Mouse (Mus musculus): Measurements from ENCODE around the gene Ttc16.

The Ttc16 gene

GRCm38 (mm10) chr2:32779131-32779530 lies 3.7 kb upstream of the Ttc16 start:
- peak; percentile 65 to 70 for DNase-seq

GRCm38 (mm10) chr2:32778081-32778480 lies 2.6 kb upstream of the Ttc16 start:
- DNase-seq, result no peak

GRCm38 (mm10) chr2:32776192-32776591 lies 759 bp upstream of the Ttc16 start:
- DNase-seq, result no peak

- no peak for DNase-seq
Observed at GRCm38 (mm10) chr2:32772626-32773279, 2.7 kb downstream of the Ttc16 start.

GRCm38 (mm10) chr2:32771886-32772285 lies 3.5 kb downstream of the Ttc16 start:
- no peak for DNase-seq

GRCm38 (mm10) chr2:32769327-32770085 lies 5.9 kb downstream of the Ttc16 start:
- DNase-seq, result no peak

GRCm38 (mm10) chr2:32768661-32769285 lies 6.7 kb downstream of the Ttc16 start:
- no peak for DNase-seq

GRCm38 (mm10) chr2:32767241-32767640 lies 8.2 kb downstream of the Ttc16 start:
- no peak for DNase-seq

GRCm38 (mm10) chr2:32763353-32763752 lies 12.1 kb downstream of the Ttc16 start:
- DNase-seq, result no peak

GRCm38 (mm10) chr2:32761859-32762258 lies 13.6 kb downstream of the Ttc16 start:
- DNase-seq, result no peak

GRCm38 (mm10) chr2:32761361-32761760 lies 14.1 kb downstream of the Ttc16 start:
- DNase-seq, result no peak

- DNase-seq, result no peak
Observed at GRCm38 (mm10) chr2:32759001-32759400, 16.4 kb downstream of the Ttc16 start.

- DNase-seq, result no peak
Observed at GRCm38 (mm10) chr2:32758503-32758902, 16.9 kb downstream of the Ttc16 start.

- DNase-seq, result peak; percentile 97 to 99
Observed at GRCm38 (mm10) chr2:32757056-32757845, 18.2 kb downstream of the Ttc16 start, which contains the start of gene Tor2a. Gene Tor2a (plus strand): TSS chr2:32757234.

- DNase-seq, result no peak
Observed at GRCm38 (mm10) chr2:32756674-32757055, 18.8 kb downstream of the Ttc16 start.

GRCm38 (mm10) chr2:32752181-32752580 lies 23.3 kb downstream of the Ttc16 start:
- DNase-seq, result no peak

GRCm38 (mm10) chr2:32751665-32752033 lies 23.8 kb downstream of the Ttc16 start:
- DNase-seq, result no peak

GRCm38 (mm10) chr2:32750887-32751664 lies 24.4 kb downstream of the Ttc16 start:
- DNase-seq, result no peak

GRCm38 (mm10) chr2:32750199-32750598 lies 25.2 kb downstream of the Ttc16 start:
- no peak for DNase-seq

- DNase-seq, result no peak
Observed at GRCm38 (mm10) chr2:32749082-32749481, 26.4 kb downstream of the Ttc16 start.

- DNase-seq, result no peak
Observed at GRCm38 (mm10) chr2:32744272-32744982, 31.0 kb downstream of the Ttc16 start.

- DNase-seq, result no peak
Observed at GRCm38 (mm10) chr2:32742173-32742531, 33.3 kb downstream of the Ttc16 start.
